Mouse (Mus musculus): ENCODE measurements at regions not wholly inside any gene's neighbourhood (a gene's known extent, or its start where the extent isn't known, plus 50 kb on each side); places are given as distances from the start of the nearest gene placed in this dataset.

- 81% methylated on average over 7 of the region's 7 CpGs for WGBS
- DNase-seq (ENCODE audit: low read depth, low spot score) = no peak
Observed at GRCm38 (mm10) chr8:115981426-115981825, 273.8 kb upstream of the Maf start.

GRCm38 (mm10) chr8:115980616-115981015 lies 273.0 kb upstream of the Maf start:
- WGBS = 86% methylated on average over 3 of the region's 3 CpGs
- DNase-seq (ENCODE audit: low read depth, low spot score) = no peak

- DNase-seq (ENCODE audit: low read depth, low spot score) = peak; percentile 2
- 32% methylated on average over 4 of the region's 4 CpGs for WGBS
Observed at GRCm38 (mm10) chr8:115977152-115977551, 269.6 kb upstream of the Maf start.

- WGBS = 48% methylated on average over 2 of the region's 2 CpGs
- no peak for DNase-seq (ENCODE audit: low read depth, low spot score)
Observed at GRCm38 (mm10) chr8:115974706-115975105, 267.1 kb upstream of the Maf start.

GRCm38 (mm10) chr8:115971351-115971750 lies 263.8 kb upstream of the Maf start:
- peak; percentile 16 for DNase-seq (ENCODE audit: low read depth, low spot score)
- WGBS = 35% methylated on average over 2 of the region's 2 CpGs

- WGBS = 84% methylated on average over 5 of the region's 5 CpGs
- no peak for DNase-seq (ENCODE audit: low read depth, low spot score)
Observed at GRCm38 (mm10) chr8:115968121-115968520, 260.5 kb upstream of the Maf start.

- WGBS = 78% methylated on average over 7 of the region's 7 CpGs
- no peak for DNase-seq (ENCODE audit: low read depth, low spot score)
Observed at GRCm38 (mm10) chr8:115965981-115966380, 258.4 kb upstream of the Maf start.

- 59% methylated on average over 5 of the region's 5 CpGs for WGBS
Observed at GRCm38 (mm10) chr8:115955371-115955770, 247.8 kb upstream of the Maf start.

GRCm38 (mm10) chr8:115953783-115954470 lies 246.3 kb upstream of the Maf start:
- 72% methylated on average over 7 of the region's 7 CpGs for WGBS
- DNase-seq (ENCODE audit: low read depth, low spot score) = no peak

More at GRCm38 (mm10) chr8:115955371-115955770, 247.8 kb upstream of the Maf start:
- DNase-seq (ENCODE audit: low read depth, low spot score) = no peak

- no peak for DNase-seq (ENCODE audit: low read depth, low spot score)
- 23% methylated on average over 1 of the region's 1 CpGs for WGBS
Observed at GRCm38 (mm10) chr8:115952496-115952895, 244.9 kb upstream of the Maf start.

GRCm38 (mm10) chr8:115948916-115949315 lies 241.3 kb upstream of the Maf start:
- DNase-seq (ENCODE audit: low read depth, low spot score) = no peak
- WGBS = 82% methylated on average over 2 of the region's 2 CpGs

GRCm38 (mm10) chr8:115948036-115948435 lies 240.4 kb upstream of the Maf start:
- 70% methylated on average over 2 of the region's 2 CpGs for WGBS
- DNase-seq (ENCODE audit: low read depth, low spot score) = no peak

- DNase-seq (ENCODE audit: low read depth, low spot score) = no peak
- WGBS = 46% methylated on average over 16 of the region's 16 CpGs
Observed at GRCm38 (mm10) chr8:115942731-115943509, 235.3 kb upstream of the Maf start.

- 44% methylated on average over 8 of the region's 8 CpGs for WGBS
- no peak for DNase-seq (ENCODE audit: low read depth, low spot score)
Observed at GRCm38 (mm10) chr8:115929472-115930210, 222.0 kb upstream of the Maf start.

GRCm38 (mm10) chr8:115921889-115922288 lies 214.3 kb upstream of the Maf start:
- WGBS = 89% methylated on average over 6 of the region's 6 CpGs
- DNase-seq (ENCODE audit: low read depth, low spot score) = no peak

- 90% methylated on average over 5 of the region's 5 CpGs for WGBS
Observed at GRCm38 (mm10) chr8:115906650-115907049, 199.1 kb upstream of the Maf start.

GRCm38 (mm10) chr8:115903853-115904420 lies 196.3 kb upstream of the Maf start:
- WGBS = 28% methylated on average over 6 of the region's 6 CpGs
- DNase-seq (ENCODE audit: low read depth, low spot score) = peak; percentile 79

More at GRCm38 (mm10) chr8:115906650-115907049, 199.1 kb upstream of the Maf start:
- DNase-seq (ENCODE audit: low read depth, low spot score) = no peak

- 79% methylated on average over 6 of the region's 6 CpGs for WGBS
- no peak for DNase-seq (ENCODE audit: low read depth, low spot score)
Observed at GRCm38 (mm10) chr8:115897521-115898178, 190.1 kb upstream of the Maf start.

- DNase-seq (ENCODE audit: low read depth, low spot score) = no peak
- WGBS = 80% methylated on average over 4 of the region's 4 CpGs
Observed at GRCm38 (mm10) chr8:115897086-115897485, 189.5 kb upstream of the Maf start.

Data from large intestine, adult 2 months (tissue).